Comparison of ENCODE assay signal across 8 mouse cellular contexts in the genomic region with DNA sequence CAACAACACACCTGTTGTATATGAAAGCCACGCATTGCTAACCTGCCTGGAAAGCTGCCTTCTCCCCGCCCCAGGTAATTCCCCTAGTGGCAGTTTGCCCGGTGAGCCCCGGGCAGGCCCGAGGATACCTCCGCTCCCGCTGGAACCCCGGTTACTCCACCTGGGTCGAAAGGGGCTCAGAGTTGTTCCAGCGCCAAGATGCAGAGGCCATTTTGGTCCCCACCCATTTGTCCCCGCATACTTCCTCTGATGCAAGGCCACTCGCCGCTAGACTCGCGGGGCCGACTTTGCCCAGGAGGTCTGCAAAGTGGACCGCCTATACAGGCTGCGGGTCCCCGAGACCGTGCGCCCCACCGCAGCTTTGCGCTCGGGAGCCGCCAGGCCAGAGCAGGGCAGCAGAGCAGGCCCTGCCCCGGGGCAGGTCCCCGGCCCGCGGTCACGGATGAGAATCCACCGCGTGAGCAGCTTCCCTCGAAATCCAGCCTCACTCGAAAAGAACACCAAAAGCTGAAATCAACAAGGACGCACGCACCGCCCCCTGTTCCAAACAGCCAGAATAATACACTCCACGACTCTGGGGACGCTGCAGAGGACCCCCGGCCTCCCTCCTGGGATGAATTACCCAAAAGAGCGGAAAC. TPM values are rescaled to one million over a fixed set of nuclear protein-coding genes. Genes with fewer than 3 reads are reported as not detected.
A peak's percentile ranks its signal among the peaks of the same experiment; 100 is the strongest.
DNase-seq lines count a peak whose midpoint lies in the region; ATAC-seq and TF ChIP-seq lines count a peak whose summit lies in the region.

No protein-coding gene starts in this region.

- intact Hi-C loops in left cerebral cortex, postnatal 36 days (cut with DNase I): no loop called here

- DNase-seq in left cerebral cortex, postnatal 36 days (ENCODE audit: low spot score in 2 of 2): peak; percentile 7 to 12
- DNase-seq in left cerebral cortex, adult 9 months (ENCODE audit: low spot score in 2 of 2): no peak
- DNase-seq in cerebellum, adult 18-20 months: peak; percentile 44 to 60
- DNase-seq in forebrain, postnatal 0 days: peak; percentile 24
- DNase-seq in lung, postnatal 10 days: peak; percentile 46
- DNase-seq in right cerebral cortex, postnatal 14 days: peak; percentile 7
- DNase-seq in thymus, postnatal 10 days (ENCODE audit: low spot score in 2 of 2): no peak

- no peak overlapping the region for H3K27ac ChIP-seq in forebrain, postnatal 0 days (ENCODE audit: low read depth, low read length)
- peak overlapping the region; percentile 73; the same call in 1 of the 2 replicates for H3K27ac ChIP-seq in kidney, embryonic 14.5 days (ENCODE audit: low read depth, low read length)

- H3K9ac ChIP-seq in forebrain, postnatal 0 days: peak overlapping the region; percentile 50
- H3K9ac ChIP-seq in kidney, embryonic 14.5 days (ENCODE audit: low read depth, low read length): peak overlapping the region; percentile 78

- no peak for TF ChIP-seq CTCF in forebrain, postnatal 0 days (IDR thresholded peaks at IDR 0.05; ENCODE audit: low read depth)

- peak overlapping the region; percentile 99 for H3K4me2 ChIP-seq in forebrain, postnatal 0 days (ENCODE audit: low read depth)
- peak overlapping the region; percentile 84 for H3K4me2 ChIP-seq in kidney, embryonic 14.5 days (replicated peaks; ENCODE audit: low read depth, low read length)

- 2% methylated on average over 41 of the region's 41 CpGs for WGBS in forebrain, postnatal 0 days
- under 1% methylated on average over 41 of the region's 41 CpGs for WGBS in kidney, embryonic 14.5 days

- ATAC-seq in forebrain, postnatal 0 days: peak; percentile 28
- ATAC-seq in kidney, embryonic 14.5 days (ENCODE audit: low FRiP score, low TSS enrichment): peak; percentile 56; the same call in 1 of the 2 replicates

- H3K36me3 ChIP-seq in forebrain, postnatal 0 days (ENCODE audit: insufficient read depth): no peaks in the 10 kb centered on the region
- H3K36me3 ChIP-seq in kidney, embryonic 14.5 days (ENCODE audit: control insufficient read depth, insufficient read depth, low read length): no peaks in the 10 kb centered on the region

- H3K9me3 ChIP-seq in forebrain, postnatal 0 days (ENCODE audit: low read length): 0 out of 2 replicates have a peak, but pooled peaks cover 4% of the 10 kb centered on the region
- no peaks in the 10 kb centered on the region for H3K9me3 ChIP-seq in kidney, embryonic 14.5 days (ENCODE audit: control insufficient read depth, low read length)

- H3K4me3 ChIP-seq in forebrain, postnatal 0 days (ENCODE audit: low read depth, low read length): peak overlapping the region; percentile 69
- H3K4me3 ChIP-seq in kidney, embryonic 14.5 days (ENCODE audit: low read length): peak overlapping the region; percentile 67

- H3K4me1 ChIP-seq in forebrain, postnatal 0 days (ENCODE audit: insufficient read depth): peaks cover 4% of the 10 kb centered on the region; the same call in 1 of the 2 replicates
- H3K4me1 ChIP-seq in kidney, embryonic 14.5 days (ENCODE audit: control insufficient read depth, insufficient read depth, low read length): 0 out of 2 replicates have a peak, but pooled peaks cover 3% of the 10 kb centered on the region

- H3K27me3 ChIP-seq in forebrain, postnatal 0 days (ENCODE audit: insufficient read depth, low read length): peaks cover 36% of the 10 kb centered on the region
- H3K27me3 ChIP-seq in kidney, embryonic 14.5 days (ENCODE audit: control insufficient read depth, insufficient read depth, low read length): peaks cover 26% of the 10 kb centered on the region

RNA-seq across cellular contexts. Expression of gene Ocln, which starts 1.0 kb away (rescaled TPM):
- total RNA-seq in left cerebral cortex, postnatal 36 days (2021): 1 to 10 TPM; 8.2 to 8.5 TPM
- 13.5 and 15.8 TPM in 2 replicates for total RNA-seq in forebrain, postnatal 0 days (2014; rRNA removed)
- 8.2 and 11.7 TPM in 2 replicates for polyA plus RNA-seq in forebrain, postnatal 0 days (2015; fragmentation: Nextera tagmentation; extraction: Ambion mirVana)
- polyA plus RNA-seq in kidney, embryonic 14.5 days (2014; fragmentation: Nextera tagmentation; extraction: Ambion mirVana): 15.8 and 32.7 TPM in 2 replicates

RNA-seq across cellular contexts. Expression of gene Gtf2h2, which starts 59.1 kb away (rescaled TPM):
- total RNA-seq in left cerebral cortex, postnatal 36 days (2021): 10 to 100 TPM; 34.0 to 43.0 TPM
- 41.5 and 44.9 TPM in 2 replicates for total RNA-seq in forebrain, postnatal 0 days (2014; rRNA removed)
- 47.6 and 58.8 TPM in 2 replicates for polyA plus RNA-seq in forebrain, postnatal 0 days (2015; fragmentation: Nextera tagmentation; extraction: Ambion mirVana)
- polyA plus RNA-seq in kidney, embryonic 14.5 days (2014; fragmentation: Nextera tagmentation; extraction: Ambion mirVana): 86.3 and 94.4 TPM in 2 replicates

Comparison
In these comparisons a context has a peak if more than half of its experiments do, and no peak if none do; other contexts are left out.
1. DNase-seq: peak in left cerebral cortex, postnatal 36 days (2 of 2), cerebellum, adult 18-20 months (2 of 2), forebrain, postnatal 0 days (single experiment), lung, postnatal 10 days (single experiment) and right cerebral cortex, postnatal 14 days (single experiment); none in left cerebral cortex, adult 9 months (0 of 2) and thymus, postnatal 10 days (0 of 2).